Mouse (Mus musculus) midbrain, embryonic 11.5 days (tissue): Measurements from ENCODE around the gene St6gal1. TPM values are rescaled to one million over a fixed set of nuclear protein-coding genes. Genes with fewer than 3 reads are reported as not detected.

ENCODE experiments used
- ATAC-seq: fragments of 200-750 bp; cut with Nextera tagmentation; 2 replicates; pipeline ENCODE4 v1.8.0; 2017; ENCODE audit warnings: moderate TSS enrichment, moderate library complexity; ENCODE audit not compliant: low FRiP score
- DNase-seq: peaks from one replicate; pipeline ENCODE4 v3.0.0; 2015; ENCODE audit warnings: low spot score; ENCODE audit errors: missing footprints
- H3K27ac ChIP-seq: fragments of 300-500 bp; sonication (generic); 2 replicates; pipeline ENCODE4 v1.5.1; 2014; ENCODE audit warnings: low read depth, low read length
- H3K27me3 ChIP-seq: fragments of 300-500 bp; sonication (generic); 2 replicates; pipeline ENCODE4 v1.6.1; 2014; ENCODE audit warnings: mild to moderate bottlenecking, low read length, moderate library complexity, mixed read lengths; ENCODE audit not compliant: control insufficient read depth, insufficient read depth
- H3K36me3 ChIP-seq: fragments of 300-500 bp; sonication (generic); 2 replicates; pipeline ENCODE4 v1.6.1; 2014; ENCODE audit warnings: mild to moderate bottlenecking, low read length, moderate library complexity, mixed read lengths; ENCODE audit not compliant: control insufficient read depth, insufficient read depth
- H3K4me1 ChIP-seq: fragments of 300-500 bp; sonication (generic); 2 replicates; pipeline ENCODE4 v1.6.1; 2014; ENCODE audit warnings: low read length; ENCODE audit not compliant: control insufficient read depth, insufficient read depth
- H3K4me2 ChIP-seq: fragments of 300-500 bp; sonication (generic); 2 replicates; pipeline ENCODE4 v1.6.1; 2014; ENCODE audit warnings: mild to moderate bottlenecking, moderate library complexity
- H3K4me3 ChIP-seq: fragments of 300-500 bp; sonication (generic); 2 replicates; pipeline ENCODE4 v1.5.1; 2014; ENCODE audit warnings: low read depth, low read length
- H3K9ac ChIP-seq: fragments of 300-500 bp; sonication (generic); 2 replicates; pipeline ENCODE4 v1.6.1; 2014; ENCODE audit warnings: low read length
- H3K9me3 ChIP-seq: fragments of 300-500 bp; sonication (generic); 2 replicates; pipeline ENCODE4 v1.6.1; 2016; ENCODE audit warnings: low read length; ENCODE audit not compliant: control insufficient read depth
- WGBS: fragments of 180-500 bp; shearing (Covaris S2); extraction: QIAGEN DNeasy Blood & Tissue Kit; methylation state at CpG from one replicate; pipeline ENCODE4 v1.1.7; 2014; 5-methylcytosine and 5-hydroxymethylcytosine counted together
- polyA plus RNA-seq: library from polyadenylated mRNA; unstranded; fragments of >200 nt; fragmentation: Nextera tagmentation; extraction: Ambion mirVana; gene quantifications from 2 replicates; pipeline ENCODE4 v1.2.1, GENCODE M21; 2014

The St6gal1 gene
- polyA plus RNA-seq, 1 experiment from 2014 or later = 31.8 TPM

DNA sequence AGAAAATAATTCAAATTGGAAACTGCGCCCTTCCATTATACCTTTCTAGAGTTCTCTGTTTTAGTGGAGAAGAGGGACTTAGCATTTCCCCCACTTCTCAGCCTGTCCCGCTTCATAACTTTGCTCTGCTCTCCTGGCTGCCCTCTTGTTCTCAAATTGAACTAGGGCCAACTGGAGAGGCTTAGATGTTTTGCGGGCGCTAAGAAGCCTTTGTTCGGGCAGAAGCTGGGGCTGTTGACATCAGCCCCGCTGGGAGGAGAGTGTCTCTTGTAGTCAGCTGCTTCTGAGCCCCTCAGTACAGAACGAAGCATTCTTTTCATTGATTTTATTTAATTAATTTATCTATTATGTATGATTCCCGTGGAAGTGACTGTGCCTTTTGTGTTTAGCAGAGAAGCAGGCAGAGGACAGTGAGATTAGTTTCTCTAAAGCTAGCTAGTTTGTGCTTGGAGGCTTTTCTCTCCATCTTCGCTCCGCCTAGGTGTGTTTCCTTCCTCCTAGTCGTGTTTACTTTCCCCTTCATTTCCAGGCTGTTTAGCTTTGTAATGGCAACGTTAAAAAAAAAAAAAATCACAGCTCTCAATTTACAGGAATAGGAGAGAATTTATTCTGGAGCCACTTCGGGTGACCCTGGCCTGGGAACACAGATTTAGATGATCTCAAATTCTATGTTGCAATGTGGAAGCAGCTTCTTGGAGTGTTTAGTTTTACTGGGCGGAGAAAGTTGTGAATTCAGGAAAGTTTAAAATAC lies 2.2 kb downstream of the St6gal1 start:
- peak overlapping the region; percentile 96 for H3K9ac ChIP-seq
- no peaks in the 10 kb centered on the region for H3K36me3 ChIP-seq
- peak overlapping the region; percentile 93 for H3K4me2 ChIP-seq
- H3K4me3 ChIP-seq = peak overlapping the region; percentile 79
- DNase-seq (peak; percentile 95), ATAC-seq (peak; percentile 28)
- peaks cover 10% of the 10 kb centered on the region; the same call in 1 of the 2 replicates for H3K4me1 ChIP-seq
- H3K27ac ChIP-seq = peak overlapping the region; percentile 77
- 11% methylated on average over 14 of the region's 14 CpGs for WGBS
- H3K9me3 ChIP-seq = no peaks in the 10 kb centered on the region
- no peaks in the 10 kb centered on the region for H3K27me3 ChIP-seq

- Histone ChIP-seq H3K36me3 (no peaks in the 10 kb centered on the region), H3K4me3 (no peak overlapping the region), H3K9ac (no peak overlapping the region), H3K9me3 (no peaks in the 10 kb centered on the region), H3K4me2 (no peak overlapping the region; the same call in 1 of the 2 replicates), H3K27ac (no peak overlapping the region), H3K4me1 (peaks cover 10% of the 10 kb centered on the region; the same call in 1 of the 2 replicates), H3K27me3 (no peaks in the 10 kb centered on the region)
- ATAC-seq (no peak), DNase-seq (no peak)
- WGBS = 28% methylated on average over 6 of the region's 6 CpGs
These were observed 3.3 kb downstream of the St6gal1 start for GRCm38 (mm10) chr16:23227851-23228250.

DNA sequence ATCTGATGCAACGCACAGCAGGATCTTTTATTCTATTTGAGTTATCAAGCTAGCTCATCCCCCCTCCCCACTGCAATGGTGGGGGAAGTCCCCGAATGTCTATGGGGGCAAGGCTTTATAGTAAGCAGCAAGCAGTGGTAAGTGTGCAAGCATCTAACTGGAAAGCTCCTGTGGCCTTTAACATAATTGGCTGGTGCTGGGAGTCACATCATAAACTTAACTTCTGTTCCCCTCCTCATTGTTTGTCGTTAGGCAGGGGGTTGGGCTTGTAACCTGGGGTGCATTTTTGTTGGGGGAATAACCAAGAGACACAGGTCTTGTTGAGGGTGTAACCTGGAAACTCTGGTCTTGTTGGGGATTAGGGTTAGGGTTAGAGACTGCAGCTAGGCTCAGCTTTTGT lies 3.9 kb downstream of the St6gal1 start:
- Histone ChIP-seq H3K27me3 (no peaks in the 10 kb centered on the region), H3K9ac (no peak overlapping the region), H3K4me1 (peaks cover 10% of the 10 kb centered on the region; the same call in 1 of the 2 replicates), H3K9me3 (no peaks in the 10 kb centered on the region), H3K27ac (no peak overlapping the region), H3K4me3 (no peak overlapping the region), H3K36me3 (no peaks in the 10 kb centered on the region), H3K4me2 (no peak overlapping the region)
- WGBS = 17% methylated on average over 3 of the region's 3 CpGs
- no peak for ATAC-seq
- DNase-seq = no peak

DNA sequence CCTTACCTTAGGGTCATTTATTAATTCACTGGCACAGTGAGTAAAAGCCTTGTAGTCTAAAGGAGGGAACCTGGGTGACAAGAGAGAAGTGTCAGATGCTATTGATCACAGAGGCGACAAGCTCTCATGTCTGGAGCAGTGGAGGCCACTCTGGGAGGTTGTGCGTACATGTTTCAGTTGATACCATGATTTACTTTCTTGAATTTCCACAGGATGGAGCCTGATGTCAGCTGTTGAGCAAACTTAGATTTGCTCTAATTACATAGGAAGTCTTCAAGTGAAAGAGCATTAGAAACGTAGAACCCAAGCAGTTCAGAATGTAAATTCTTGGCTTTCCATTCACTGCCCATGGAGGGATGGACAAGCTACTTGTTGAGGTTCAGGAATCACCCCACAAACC lies 5.4 kb downstream of the St6gal1 start:
- Histone ChIP-seq H3K36me3 (no peaks in the 10 kb centered on the region), H3K27ac (no peak overlapping the region), H3K27me3 (no peaks in the 10 kb centered on the region), H3K9me3 (no peaks in the 10 kb centered on the region), H3K4me2 (no peak overlapping the region), H3K9ac (no peak overlapping the region), H3K4me1 (peaks cover 10% of the 10 kb centered on the region; the same call in 1 of the 2 replicates), H3K4me3 (no peak overlapping the region)
- WGBS = 81% methylated on average over 3 of the region's 3 CpGs
- no peak for ATAC-seq
- no peak for DNase-seq

DNA sequence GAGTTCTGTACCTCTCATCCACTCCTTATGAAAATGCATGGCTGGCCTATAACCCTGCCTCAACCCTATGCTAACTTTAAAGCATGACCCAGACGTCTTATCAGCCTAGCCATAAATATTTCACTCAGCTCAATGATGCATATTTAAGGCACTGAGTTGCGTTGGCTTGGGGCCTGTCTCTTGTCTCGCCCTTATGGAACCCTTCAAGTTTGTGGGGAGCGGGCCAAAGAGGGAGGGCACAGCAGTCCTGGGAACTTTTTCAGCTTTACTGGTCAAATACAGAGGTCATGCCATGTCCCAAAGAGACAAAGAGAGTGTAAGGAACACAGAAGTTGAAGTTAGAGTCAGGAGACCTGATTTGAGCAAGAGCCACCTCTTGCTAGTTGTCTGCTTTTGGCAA lies 6.6 kb downstream of the St6gal1 start:
- DNase-seq (no peak), ATAC-seq (no peak)
- Histone ChIP-seq H3K4me3 (no peak overlapping the region), H3K9ac (no peak overlapping the region), H3K4me2 (no peak overlapping the region), H3K36me3 (no peaks in the 10 kb centered on the region), H3K27me3 (no peaks in the 10 kb centered on the region), H3K27ac (no peak overlapping the region), H3K4me1 (peaks cover 7% of the 10 kb centered on the region; the same call in 1 of the 2 replicates), H3K9me3 (no peaks in the 10 kb centered on the region)
- 78% methylated on average over 4 of the region's 4 CpGs for WGBS

DNA sequence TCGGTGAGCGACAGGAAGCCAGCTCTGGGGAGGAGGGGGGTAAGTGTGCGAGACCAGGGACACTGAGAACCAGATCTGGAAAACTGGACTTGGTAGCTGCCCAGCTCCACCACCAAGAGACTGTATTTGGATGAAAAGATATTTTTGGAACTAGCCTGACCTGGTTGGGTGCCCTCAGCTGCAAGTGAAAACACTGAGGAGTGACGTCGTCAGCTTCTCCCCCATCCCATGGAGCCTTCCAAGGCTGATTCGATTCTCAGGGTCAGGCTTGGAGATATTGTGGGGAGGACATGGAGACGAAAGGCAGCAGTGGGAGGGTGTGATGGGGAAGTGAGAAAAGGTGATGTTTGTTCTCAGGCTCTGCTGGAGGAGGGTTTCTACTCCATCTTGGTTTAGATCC lies 8.2 kb downstream of the St6gal1 start:
- H3K4me3 ChIP-seq = no peak overlapping the region
- no peaks in the 10 kb centered on the region for H3K27me3 ChIP-seq
- H3K9ac ChIP-seq = no peak overlapping the region
- 83% methylated on average over 7 of the region's 7 CpGs for WGBS
- H3K9me3 ChIP-seq = no peaks in the 10 kb centered on the region
- peaks cover 3% of the 10 kb centered on the region; the same call in 1 of the 2 replicates for H3K4me1 ChIP-seq
- ATAC-seq (no peak), DNase-seq (no peak)
- no peak overlapping the region for H3K27ac ChIP-seq
- H3K4me2 ChIP-seq = no peak overlapping the region
- H3K36me3 ChIP-seq = no peaks in the 10 kb centered on the region

DNA sequence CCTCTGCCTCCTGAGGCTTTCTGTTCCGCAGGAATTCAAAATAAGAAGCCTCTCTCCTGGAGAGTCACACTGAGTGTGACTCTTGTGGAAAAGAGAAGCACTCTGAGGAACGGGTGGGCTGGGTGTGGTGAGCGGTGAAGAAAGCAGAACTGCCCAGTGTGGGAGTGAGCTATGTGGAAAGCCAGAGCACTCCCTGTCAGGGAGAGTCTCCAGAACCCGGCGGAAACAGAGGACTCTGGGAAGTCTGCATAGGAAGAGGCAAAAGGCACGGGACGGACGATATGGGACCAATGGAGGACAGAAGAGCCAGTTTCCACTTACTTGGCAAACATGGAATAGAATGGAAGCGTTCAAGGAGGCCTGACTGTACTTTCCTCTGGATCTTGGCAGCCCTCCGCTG lies 9.0 kb downstream of the St6gal1 start:
- 92% methylated on average over 10 of the region's 10 CpGs for WGBS
- Histone ChIP-seq H3K9me3 (no peaks in the 10 kb centered on the region), H3K4me1 (peaks cover 2% of the 10 kb centered on the region; the same call in 1 of the 2 replicates), H3K4me3 (no peak overlapping the region), H3K4me2 (no peak overlapping the region), H3K36me3 (no peaks in the 10 kb centered on the region), H3K9ac (no peak overlapping the region), H3K27ac (no peak overlapping the region), H3K27me3 (no peaks in the 10 kb centered on the region)
- DNase-seq (no peak), ATAC-seq (no peak)

DNA sequence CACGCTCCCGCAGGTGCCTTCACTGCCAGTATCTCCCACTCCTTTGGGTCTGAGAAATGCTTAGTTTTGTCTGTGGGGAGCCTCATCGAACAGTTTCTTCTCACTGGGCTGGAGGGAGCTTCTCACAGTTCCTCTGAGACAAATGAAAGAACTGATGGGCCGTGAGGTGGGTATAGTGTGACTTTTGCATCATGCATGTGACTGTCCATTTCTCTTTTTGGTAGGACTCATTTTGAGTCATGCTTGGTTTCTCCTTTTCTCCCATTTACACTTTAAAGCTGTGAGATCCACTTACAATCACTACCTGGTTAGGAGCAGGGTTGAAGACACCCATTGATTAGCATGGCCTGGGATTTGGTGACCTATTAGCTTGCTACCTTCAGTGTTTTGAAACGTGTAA lies 10.0 kb downstream of the St6gal1 start:
- Histone ChIP-seq H3K27me3 (no peaks in the 10 kb centered on the region), H3K4me3 (no peak overlapping the region), H3K9ac (no peak overlapping the region), H3K4me2 (no peak overlapping the region), H3K36me3 (no peaks in the 10 kb centered on the region), H3K9me3 (no peaks in the 10 kb centered on the region), H3K4me1 (no peaks in the 10 kb centered on the region), H3K27ac (no peak overlapping the region)
- ATAC-seq (no peak), DNase-seq (no peak)
- WGBS = 88% methylated on average over 5 of the region's 5 CpGs

- Histone ChIP-seq H3K4me3 (no peak overlapping the region), H3K36me3 (no peaks in the 10 kb centered on the region), H3K9ac (no peak overlapping the region), H3K4me1 (no peaks in the 10 kb centered on the region), H3K27me3 (no peaks in the 10 kb centered on the region), H3K27ac (no peak overlapping the region), H3K9me3 (no peaks in the 10 kb centered on the region), H3K4me2 (no peak overlapping the region)
- WGBS = 74% methylated on average over 7 of the region's 7 CpGs
- ATAC-seq = no peak
- no peak for DNase-seq
These were observed 10.7 kb downstream of the St6gal1 start for GRCm38 (mm10) chr16:23235173-23235694.
